Mouse (Mus musculus) hindbrain, embryonic 12.5 days (tissue): ENCODE measurements at regions not wholly inside any gene's neighbourhood (a gene's known extent, or its start where the extent isn't known, plus 50 kb on each side); places are given as distances from the start of the nearest gene placed in this dataset.

ENCODE experiments used
- ATAC-seq: fragments of 200-750 bp; cut with Nextera tagmentation; 2 replicates; pipeline ENCODE4 v1.8.0; 2017; ENCODE audit warnings: moderate TSS enrichment; ENCODE audit not compliant: low FRiP score
- H3K27ac ChIP-seq: fragments of 300-500 bp; sonication (generic); 2 replicates; pipeline ENCODE4 v1.5.1; 2016; ENCODE audit warnings: mild to moderate bottlenecking
- H3K27me3 ChIP-seq: fragments of 300-500 bp; sonication (generic); 2 replicates; pipeline ENCODE4 v1.6.1; 2016; ENCODE audit warnings: mild to moderate bottlenecking
- H3K36me3 ChIP-seq: fragments of 300-500 bp; sonication (generic); 2 replicates; pipeline ENCODE4 v1.6.1; 2016; ENCODE audit warnings: mild to moderate bottlenecking
- H3K4me1 ChIP-seq: fragments of 300-500 bp; sonication (generic); 2 replicates; pipeline ENCODE4 v1.6.1; 2016
- H3K4me2 ChIP-seq: fragments of 300-500 bp; sonication (generic); replicated peaks from 2 replicates; pipeline ENCODE4 v1.6.1; 2016; ENCODE audit warnings: mild to moderate bottlenecking
- H3K4me3 ChIP-seq: fragments of 300-500 bp; sonication (generic); 2 replicates; pipeline ENCODE4 v1.5.1; 2016; ENCODE audit warnings: mild to moderate bottlenecking
- H3K9ac ChIP-seq: fragments of 300-500 bp; sonication (generic); 2 replicates; pipeline ENCODE4 v1.6.1; 2016; ENCODE audit warnings: mild to moderate bottlenecking, moderate library complexity
- H3K9me3 ChIP-seq: fragments of 300-500 bp; sonication (generic); replicated peaks from 2 replicates; pipeline ENCODE4 v1.6.1; 2016; ENCODE audit warnings: mild to moderate bottlenecking
- WGBS: fragments of 180-500 bp; shearing (Covaris S2); methylation state at CpG from one replicate; pipeline ENCODE4 v1.1.7; 2016; 5-methylcytosine and 5-hydroxymethylcytosine counted together

DNA sequence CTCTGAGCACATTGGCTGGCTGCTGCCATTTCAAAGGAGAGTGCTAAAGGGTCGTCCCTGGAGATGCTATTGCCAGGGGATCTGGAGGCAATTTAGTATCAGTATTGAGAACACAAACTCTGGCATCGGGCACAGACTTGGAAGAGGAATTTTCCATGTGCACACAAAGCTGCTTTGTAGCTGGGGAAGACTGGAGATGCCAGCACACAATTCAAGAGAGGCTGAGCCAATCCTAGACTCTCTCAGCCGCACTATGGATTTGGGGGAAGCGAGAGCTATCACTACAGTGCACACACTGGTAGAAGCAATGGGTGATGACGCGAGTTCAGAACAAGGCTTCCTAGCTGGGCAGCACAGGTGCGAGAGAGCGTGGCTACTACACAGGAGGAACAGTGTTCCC is 97.0 kb downstream of the Smim20 start:
- ATAC-seq, result no peak
- no peaks in the 10 kb centered on the region for H3K4me1 ChIP-seq
- no peak overlapping the region for H3K4me2 ChIP-seq
- H3K9me3 ChIP-seq, result no peaks in the 10 kb centered on the region
- H3K4me3 ChIP-seq, result no peak overlapping the region
- no peak overlapping the region for H3K27ac ChIP-seq
- no peaks in the 10 kb centered on the region for H3K27me3 ChIP-seq
- no peak overlapping the region for H3K9ac ChIP-seq
- WGBS, result 75% methylated on average over 8 of the region's 8 CpGs
- H3K36me3 ChIP-seq, result no peaks in the 10 kb centered on the region

DNA sequence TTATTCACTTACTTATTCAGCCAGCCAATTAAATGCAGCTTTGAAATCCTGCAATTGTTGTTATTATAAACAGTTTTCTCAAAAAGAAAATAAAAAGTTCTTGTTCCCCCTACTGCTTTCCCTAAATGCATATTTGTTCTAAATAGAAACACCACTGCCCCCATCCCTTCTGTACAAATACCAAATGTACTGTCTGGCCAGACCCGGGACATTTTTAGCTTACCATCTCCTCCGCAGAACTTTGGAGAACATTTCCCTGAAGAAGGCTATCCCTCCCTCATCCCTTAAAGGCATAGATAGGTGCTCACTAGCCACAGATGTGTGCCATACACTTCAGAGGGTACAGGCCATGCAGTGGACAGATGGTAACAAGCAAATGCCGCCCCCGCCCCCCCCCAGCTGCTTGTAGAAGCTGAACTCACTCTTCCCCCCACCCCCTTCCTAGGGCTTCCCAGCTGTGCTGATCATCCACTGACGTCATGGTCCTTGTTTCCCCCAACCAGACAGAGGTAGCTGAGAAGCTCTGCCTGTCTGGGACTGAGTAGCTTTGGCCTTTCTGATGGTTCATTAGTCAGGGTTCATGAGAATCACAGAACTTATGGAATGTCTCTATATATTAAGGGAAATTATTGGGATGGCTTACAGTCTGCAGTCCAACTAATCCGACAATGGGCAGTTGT is 98.9 kb upstream of the Rbpj start:
- Histone ChIP-seq H3K4me3 (no peak overlapping the region), H3K4me2 (no peak overlapping the region), H3K27me3 (no peaks in the 10 kb centered on the region), H3K9ac (no peak overlapping the region), H3K27ac (no peak overlapping the region), H3K9me3 (no peaks in the 10 kb centered on the region), H3K36me3 (no peaks in the 10 kb centered on the region), H3K4me1 (no peaks in the 10 kb centered on the region)
- ATAC-seq, result no peak
- 82% methylated on average over 6 of the region's 6 CpGs for WGBS

DNA sequence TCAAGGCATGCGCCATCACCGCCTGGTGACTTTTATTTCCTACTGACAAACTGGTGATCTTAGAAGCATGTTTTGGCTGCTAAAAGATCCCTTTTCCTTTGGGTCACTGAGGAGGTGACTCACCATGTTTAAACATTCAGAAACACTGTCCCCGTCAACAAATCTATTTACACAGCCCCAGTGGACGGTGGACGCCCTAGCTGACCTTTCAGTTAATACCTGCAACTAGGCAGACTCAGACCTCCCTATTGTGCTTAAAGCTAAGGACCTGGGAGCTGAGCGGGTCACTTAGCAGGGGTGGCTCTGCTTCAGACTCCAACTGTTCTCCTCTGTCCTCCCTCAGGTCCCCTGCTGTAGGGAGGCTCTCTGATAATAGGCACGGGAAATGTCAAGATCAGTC is 95.7 kb upstream of the Rbpj start:
- no peak for ATAC-seq
- Histone ChIP-seq H3K9me3 (no peaks in the 10 kb centered on the region), H3K4me3 (no peak overlapping the region), H3K9ac (no peak overlapping the region), H3K36me3 (no peaks in the 10 kb centered on the region), H3K27me3 (no peaks in the 10 kb centered on the region), H3K4me2 (no peak overlapping the region), H3K4me1 (no peaks in the 10 kb centered on the region), H3K27ac (no peak overlapping the region)
- WGBS, result 88% methylated on average over 7 of the region's 7 CpGs

DNA sequence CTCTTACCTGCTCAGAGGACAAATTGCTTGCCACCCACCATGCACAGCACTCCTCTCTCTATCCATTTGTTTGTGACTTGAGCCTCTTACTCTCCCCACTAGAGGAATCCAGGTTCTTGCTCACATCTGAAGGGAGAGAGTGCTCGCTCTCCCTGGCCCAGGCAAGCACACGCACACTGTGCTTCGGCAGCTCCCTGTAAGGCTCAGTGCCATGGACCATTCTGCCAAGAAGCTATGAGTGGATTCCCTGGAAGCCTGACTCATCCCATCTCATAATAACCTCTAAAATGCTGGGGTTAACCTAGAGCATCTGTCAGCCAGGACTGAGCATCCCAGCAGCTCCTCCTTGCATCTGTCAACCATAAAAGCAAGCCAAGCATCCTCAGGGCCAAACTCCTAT is 94.3 kb upstream of the Rbpj start:
- Histone ChIP-seq H3K4me3 (no peak overlapping the region), H3K9ac (no peak overlapping the region), H3K27ac (no peak overlapping the region), H3K4me2 (no peak overlapping the region), H3K4me1 (no peaks in the 10 kb centered on the region), H3K36me3 (no peaks in the 10 kb centered on the region), H3K9me3 (no peaks in the 10 kb centered on the region), H3K27me3 (no peaks in the 10 kb centered on the region)
- WGBS, result 91% methylated on average over 3 of the region's 3 CpGs
- ATAC-seq, result no peak

DNA sequence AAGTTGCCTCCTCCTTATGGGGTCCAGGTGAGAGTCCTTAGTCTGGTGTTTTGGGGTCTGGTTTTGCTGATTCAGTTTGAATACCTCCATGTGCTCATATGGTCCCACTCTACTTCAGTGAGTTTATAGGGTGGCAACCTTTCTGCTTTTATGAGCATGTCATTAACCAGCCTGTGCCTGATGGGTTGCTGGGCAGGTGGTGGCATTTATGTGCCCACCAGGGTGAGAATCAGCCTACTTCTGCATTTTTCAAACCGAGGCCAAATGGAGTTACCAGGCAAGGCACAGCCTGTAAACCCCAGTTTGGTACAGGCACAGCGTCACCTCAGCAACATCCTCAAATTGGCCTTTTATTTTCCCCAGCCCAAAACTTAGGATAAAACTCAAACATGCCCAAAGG is 92.6 kb upstream of the Rbpj start:
- 81% methylated on average over 2 of the region's 2 CpGs for WGBS
- no peak overlapping the region for H3K4me2 ChIP-seq
- H3K4me1 ChIP-seq, result no peaks in the 10 kb centered on the region
- ATAC-seq, result no peak
- H3K9me3 ChIP-seq, result no peaks in the 10 kb centered on the region
- H3K4me3 ChIP-seq, result no peak overlapping the region
- no peak overlapping the region for H3K27ac ChIP-seq
- H3K9ac ChIP-seq, result no peak overlapping the region
- H3K36me3 ChIP-seq, result no peaks in the 10 kb centered on the region
- no peaks in the 10 kb centered on the region for H3K27me3 ChIP-seq

DNA sequence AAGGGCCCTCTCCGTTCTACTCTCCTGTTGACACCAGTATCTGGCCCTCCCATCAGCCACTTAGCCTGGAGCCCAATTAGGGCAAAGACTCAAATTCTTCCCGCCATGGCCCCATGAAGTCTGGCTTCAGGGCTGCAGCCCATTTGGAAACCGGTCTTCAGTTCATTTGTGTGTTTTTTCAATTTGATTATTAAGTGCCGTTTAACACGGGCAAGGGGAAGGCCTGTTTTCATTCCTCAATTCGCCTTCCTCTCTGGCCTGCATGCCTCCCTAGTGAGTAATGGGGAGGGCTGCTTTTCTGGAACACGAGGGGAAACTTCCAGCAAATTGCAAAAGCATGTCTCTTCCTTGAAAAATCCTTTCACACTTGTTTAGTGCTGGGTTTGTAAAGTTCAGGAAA is 89.1 kb upstream of the Rbpj start:
- WGBS, result 70% methylated on average over 7 of the region's 7 CpGs

DNA sequence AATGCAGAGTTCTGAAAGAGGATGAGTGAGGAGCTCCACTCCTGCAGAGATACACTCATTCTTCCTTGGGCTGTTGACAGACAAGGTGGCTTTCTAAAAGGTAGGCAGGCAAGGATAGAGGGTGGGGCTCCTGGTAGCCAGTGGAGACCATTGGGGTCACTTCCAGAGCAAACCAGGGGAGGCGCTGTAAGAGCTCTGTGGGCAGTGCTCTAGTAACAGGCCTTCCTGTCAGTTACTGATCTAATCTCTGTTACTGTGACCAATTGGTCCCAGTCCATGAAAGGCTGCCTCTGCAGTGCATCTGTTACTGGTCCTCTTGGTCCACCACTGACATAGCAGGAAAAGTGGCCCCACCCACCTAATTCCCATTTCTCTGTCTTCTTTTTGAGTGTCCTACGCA is 88.3 kb upstream of the Rbpj start:
- Histone ChIP-seq H3K9me3 (no peaks in the 10 kb centered on the region), H3K4me3 (no peak overlapping the region), H3K4me1 (no peaks in the 10 kb centered on the region), H3K4me2 (no peak overlapping the region), H3K36me3 (no peaks in the 10 kb centered on the region), H3K27ac (no peak overlapping the region), H3K27me3 (no peaks in the 10 kb centered on the region), H3K9ac (no peak overlapping the region)
- no peak for ATAC-seq
- 85% methylated on average over 2 of the region's 2 CpGs for WGBS

More for the DNA sequence above, 89.1 kb upstream of the Rbpj start:
- Histone ChIP-seq H3K27ac (no peak overlapping the region), H3K4me2 (no peak overlapping the region), H3K4me3 (no peak overlapping the region), H3K4me1 (no peaks in the 10 kb centered on the region), H3K9ac (no peak overlapping the region), H3K36me3 (no peaks in the 10 kb centered on the region), H3K9me3 (no peaks in the 10 kb centered on the region), H3K27me3 (no peaks in the 10 kb centered on the region)
- no peak for ATAC-seq

DNA sequence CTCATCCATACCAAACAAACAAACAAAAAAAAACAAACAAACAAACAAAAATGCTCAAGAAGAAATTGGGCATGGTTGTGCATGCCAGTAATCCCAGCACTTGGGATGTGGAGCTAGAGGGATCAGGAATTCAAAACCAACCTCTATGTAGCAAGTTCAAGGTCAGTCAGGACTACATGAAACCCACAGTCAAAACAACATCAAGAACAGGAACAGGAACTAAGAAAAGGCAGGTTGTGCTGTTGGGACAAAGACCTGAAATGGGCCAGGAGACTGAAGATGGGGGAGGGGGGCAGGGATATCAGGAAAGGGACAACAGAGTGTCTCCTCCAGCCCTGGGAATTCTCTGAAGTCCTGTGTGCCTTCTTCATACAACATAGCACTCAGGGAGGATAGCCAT is 87.8 kb upstream of the Rbpj start:
- no peak overlapping the region for H3K4me2 ChIP-seq
- H3K36me3 ChIP-seq, result no peaks in the 10 kb centered on the region
- H3K4me1 ChIP-seq, result no peaks in the 10 kb centered on the region
- H3K9me3 ChIP-seq, result no peaks in the 10 kb centered on the region
- H3K9ac ChIP-seq, result no peak overlapping the region
- ATAC-seq, result no peak
- no peak overlapping the region for H3K27ac ChIP-seq
- no peaks in the 10 kb centered on the region for H3K27me3 ChIP-seq
- H3K4me3 ChIP-seq, result no peak overlapping the region

DNA sequence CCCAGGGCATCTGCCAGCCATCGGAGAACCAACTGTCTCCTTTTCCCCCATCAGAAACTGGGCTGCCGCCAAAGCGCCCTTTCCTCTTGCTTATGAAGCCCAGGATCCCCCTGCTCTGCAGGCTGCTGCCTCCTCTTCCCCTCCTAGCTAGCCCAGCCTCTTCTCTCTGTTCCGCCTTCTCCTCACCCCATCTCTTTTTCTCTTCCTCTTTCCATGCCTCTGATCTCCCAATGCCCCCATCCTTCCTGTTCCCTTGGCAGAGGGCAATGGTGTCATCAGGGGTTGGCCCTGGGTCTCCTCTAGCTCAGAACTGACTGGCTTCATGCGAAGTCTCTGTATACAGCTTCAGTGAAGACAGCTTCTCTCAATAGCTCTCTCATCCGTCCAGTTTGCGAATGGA is 87.4 kb upstream of the Rbpj start:
- no peak overlapping the region for H3K27ac ChIP-seq
- no peaks in the 10 kb centered on the region for H3K27me3 ChIP-seq
- H3K36me3 ChIP-seq, result no peaks in the 10 kb centered on the region
- no peak for ATAC-seq
- H3K9ac ChIP-seq, result no peak overlapping the region
- WGBS, result 89% methylated on average over 7 of the region's 7 CpGs
- no peak overlapping the region for H3K4me2 ChIP-seq
- no peaks in the 10 kb centered on the region for H3K4me1 ChIP-seq
- H3K9me3 ChIP-seq, result no peaks in the 10 kb centered on the region
- H3K4me3 ChIP-seq, result no peak overlapping the region

DNA sequence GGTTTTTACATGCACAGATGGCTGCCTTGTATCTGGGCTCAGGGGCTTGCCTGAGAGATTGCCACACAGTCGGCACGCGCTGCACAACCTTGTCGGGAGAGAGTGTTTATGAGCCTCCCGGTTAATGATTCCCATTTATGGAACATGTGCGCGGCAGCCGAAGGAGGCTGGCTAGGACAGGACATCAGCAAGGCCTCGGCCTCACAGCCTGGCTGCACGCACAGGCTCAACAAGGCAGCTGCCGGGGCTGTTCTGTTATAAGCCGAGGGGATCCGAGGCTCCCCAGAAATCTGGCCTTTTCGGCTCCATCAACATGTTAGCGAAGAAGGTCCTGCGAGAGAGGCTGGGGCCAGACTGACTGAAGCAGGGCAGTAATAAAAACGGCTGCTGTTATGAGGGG is 86.3 kb upstream of the Rbpj start:
- Histone ChIP-seq H3K4me3 (no peak overlapping the region), H3K9ac (no peak overlapping the region), H3K4me2 (no peak overlapping the region), H3K4me1 (no peaks in the 10 kb centered on the region), H3K9me3 (no peaks in the 10 kb centered on the region), H3K36me3 (no peaks in the 10 kb centered on the region), H3K27ac (no peak overlapping the region; the same call in 1 of the 2 replicates), H3K27me3 (no peaks in the 10 kb centered on the region)
- no peak for ATAC-seq
- 65% methylated on average over 17 of the region's 17 CpGs for WGBS

DNA sequence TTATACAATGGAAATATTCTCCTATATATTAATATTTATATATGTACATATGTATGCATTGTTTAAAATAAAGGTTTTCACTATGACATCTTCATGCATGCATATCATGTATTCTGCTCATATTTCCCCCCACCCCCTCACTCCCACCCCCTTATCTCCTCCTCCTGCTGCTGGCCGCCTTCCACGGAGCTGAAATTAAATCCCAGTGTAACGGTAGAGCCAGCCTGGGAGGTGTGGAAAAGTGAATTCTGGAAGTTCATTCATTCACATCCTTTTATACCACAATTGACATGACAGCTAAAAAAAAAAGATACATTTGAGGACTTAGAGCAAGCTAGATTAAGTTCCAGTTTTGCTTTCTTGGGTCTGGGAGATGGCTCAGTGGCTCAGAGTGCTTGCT is 85.7 kb upstream of the Rbpj start:
- H3K9me3 ChIP-seq, result no peaks in the 10 kb centered on the region
- no peak overlapping the region for H3K4me3 ChIP-seq
- no peaks in the 10 kb centered on the region for H3K27me3 ChIP-seq
- no peak overlapping the region for H3K9ac ChIP-seq
- no peak overlapping the region for H3K4me2 ChIP-seq
- 38% methylated on average over 3 of the region's 3 CpGs for WGBS
- H3K36me3 ChIP-seq, result no peaks in the 10 kb centered on the region
- no peak overlapping the region for H3K27ac ChIP-seq
- ATAC-seq, result no peak
- H3K4me1 ChIP-seq, result no peaks in the 10 kb centered on the region

DNA sequence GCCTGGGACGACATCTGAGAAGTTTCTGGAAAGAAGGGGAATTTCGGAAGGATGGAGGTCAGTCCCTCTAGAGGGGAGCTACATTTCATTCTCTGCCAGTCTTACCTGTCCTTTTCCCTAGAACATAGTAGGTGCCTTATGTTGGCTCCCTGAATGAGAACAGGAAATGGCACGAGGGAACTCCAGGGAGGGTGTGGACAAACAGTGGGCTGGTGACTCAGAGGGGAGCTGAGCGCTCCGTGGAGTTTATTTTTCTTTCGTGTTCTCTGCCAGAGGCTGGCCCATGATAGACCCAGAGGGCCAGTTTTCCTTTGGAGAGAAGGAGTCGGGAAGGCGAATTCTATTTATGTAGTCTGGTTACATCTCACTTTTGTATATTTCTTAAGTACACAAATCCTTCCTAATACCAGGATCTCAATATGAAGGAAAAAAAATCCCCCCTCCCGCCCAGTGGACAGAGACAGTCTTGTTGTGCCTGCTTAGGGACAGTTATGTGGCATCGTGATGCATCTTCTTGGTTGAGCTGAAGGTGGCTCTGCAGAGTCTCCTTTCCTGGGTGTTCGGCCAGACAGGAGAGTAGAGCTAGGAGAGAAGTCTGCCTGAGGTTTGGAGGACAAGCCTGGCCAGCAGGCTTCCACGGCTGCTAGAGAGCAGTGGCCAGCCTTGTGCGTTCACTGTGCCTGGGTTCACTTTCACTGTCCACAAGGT is 84.3 kb upstream of the Rbpj start:
- ATAC-seq, result no peak

DNA sequence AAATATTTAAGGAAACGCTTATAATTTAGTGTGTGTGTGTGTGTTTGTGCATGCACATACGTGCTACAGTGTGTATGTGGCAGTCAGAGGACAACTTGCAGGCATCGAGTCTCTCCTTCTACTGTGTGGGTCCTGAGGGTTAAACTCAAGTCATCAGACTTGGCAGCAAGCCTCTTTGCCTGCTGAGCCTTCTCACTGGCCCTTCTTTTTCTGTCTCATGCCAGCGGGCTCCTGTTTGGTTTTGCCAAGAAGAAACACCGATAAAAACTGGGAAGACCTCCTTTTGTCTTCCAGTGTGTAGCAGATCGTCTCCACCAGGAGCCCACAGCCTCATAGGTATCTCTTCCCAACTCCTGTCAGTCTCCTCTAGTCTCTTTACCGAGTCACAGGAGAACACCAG is 81.9 kb upstream of the Rbpj start:
- no peaks in the 10 kb centered on the region for H3K27me3 ChIP-seq
- H3K9me3 ChIP-seq, result no peaks in the 10 kb centered on the region
- H3K4me1 ChIP-seq, result no peaks in the 10 kb centered on the region
- ATAC-seq, result no peak
- H3K27ac ChIP-seq, result no peak overlapping the region
- no peak overlapping the region for H3K9ac ChIP-seq
- H3K4me3 ChIP-seq, result no peak overlapping the region
- WGBS, result 89% methylated on average over 7 of the region's 7 CpGs
- H3K36me3 ChIP-seq, result no peaks in the 10 kb centered on the region
- no peak overlapping the region for H3K4me2 ChIP-seq

More for the DNA sequence above, 84.3 kb upstream of the Rbpj start:
- Histone ChIP-seq H3K36me3 (no peaks in the 10 kb centered on the region), H3K27ac (no peak overlapping the region), H3K4me3 (no peak overlapping the region), H3K4me1 (no peaks in the 10 kb centered on the region), H3K9ac (no peak overlapping the region), H3K27me3 (no peaks in the 10 kb centered on the region), H3K4me2 (no peak overlapping the region), H3K9me3 (no peaks in the 10 kb centered on the region)
- 71% methylated on average over 13 of the region's 13 CpGs for WGBS
